Mouse (Mus musculus) midbrain, postnatal 0 days (tissue): ENCODE measurements at regions not wholly inside any gene's neighbourhood (a gene's known extent, or its start where the extent isn't known, plus 50 kb on each side); places are given as distances from the start of the nearest gene placed in this dataset.

Experiments used
- ATAC-seq: fragments of 200-750 bp; cut with Nextera tagmentation; 2 replicates; pipeline ENCODE4 v1.8.0; 2017; ENCODE audit warnings: moderate number of reproducible peaks, mild to moderate bottlenecking, moderate TSS enrichment, moderate library complexity; ENCODE audit not compliant: low FRiP score
- DNase-seq: peaks from one replicate; pipeline ENCODE4 v3.0.0-alpha.2; 2015; ENCODE audit warnings: low spot score
- H3K27ac ChIP-seq: fragments of 300-500 bp; sonication (generic); 2 replicates; pipeline ENCODE4 v1.5.1; 2014; ENCODE audit warnings: low read depth, mild to moderate bottlenecking, low read length, mixed read lengths
- H3K27me3 ChIP-seq: fragments of 300-500 bp; sonication (generic); 2 replicates; pipeline ENCODE4 v1.6.1; 2014; ENCODE audit warnings: low read length, control low read depth, mixed read lengths; ENCODE audit not compliant: insufficient read depth
- H3K36me3 ChIP-seq: fragments of 300-500 bp; sonication (generic); 2 replicates; pipeline ENCODE4 v1.6.1; 2014; ENCODE audit warnings: low read length, control low read depth, mixed read lengths; ENCODE audit not compliant: insufficient read depth
- H3K4me1 ChIP-seq: fragments of 300-500 bp; sonication (generic); 2 replicates; pipeline ENCODE4 v1.6.1; 2014; ENCODE audit warnings: mild to moderate bottlenecking, control low read depth, antibody characterized with exemption, low read length, mixed read lengths; ENCODE audit not compliant: insufficient read depth
- H3K4me2 ChIP-seq: fragments of 300-500 bp; sonication (generic); 2 replicates; pipeline ENCODE4 v1.6.1; 2014; ENCODE audit warnings: low read depth, mild to moderate bottlenecking, low read length, mixed read lengths; ENCODE audit not compliant: poor library complexity, severe bottlenecking
- H3K4me3 ChIP-seq: fragments of 300-500 bp; sonication (generic); 2 replicates; pipeline ENCODE4 v1.5.1; 2014; ENCODE audit warnings: low read depth, mild to moderate bottlenecking, low read length, moderate library complexity
- H3K9ac ChIP-seq: fragments of 300-500 bp; sonication (generic); replicated peaks from 2 replicates; pipeline ENCODE4 v1.6.1; 2014; ENCODE audit warnings: mild to moderate bottlenecking, low read length, moderate library complexity, mixed read lengths; ENCODE audit not compliant: poor library complexity, severe bottlenecking
- H3K9me3 ChIP-seq: fragments of 300-500 bp; sonication (generic); 2 replicates; pipeline ENCODE4 v1.6.1; 2016; ENCODE audit warnings: low read length, control low read depth
- CTCF ChIP-seq: IDR thresholded peaks from 2 replicates; pipeline ENCODE4 v1.5.1; 2016; ENCODE audit warnings: antibody characterized with exemption, mild to moderate bottlenecking
- WGBS: fragments of 180-500 bp; shearing (Covaris S2); extraction: QIAGEN DNeasy Blood & Tissue Kit; methylation state at CpG from one replicate; pipeline ENCODE4 v1.1.7; 2014; 5-methylcytosine and 5-hydroxymethylcytosine counted together

GRCm38 (mm10) chr12:26885831-26886634 is 417.0 kb downstream of the Cmpk2 start:
- Histone ChIP-seq H3K4me1 (peaks cover 5% of the 10 kb centered on the region; the same call in 1 of the 2 replicates), H3K9me3 (no peaks in the 10 kb centered on the region), H3K27me3 (no peaks in the 10 kb centered on the region), H3K36me3 (no peaks in the 10 kb centered on the region), H3K4me3 (no peak overlapping the region), H3K27ac (peak overlapping the region; percentile 77), H3K9ac (no peak overlapping the region), H3K4me2 (peak overlapping the region; percentile 22; the same call in 1 of the 2 replicates)
- DNase-seq (peak; percentile 44), ATAC-seq (peak; percentile 47; the same call in 1 of the 2 replicates)
- 12% methylated on average over 12 of the region's 12 CpGs for WGBS
- no peak for TF ChIP-seq CTCF

DNA sequence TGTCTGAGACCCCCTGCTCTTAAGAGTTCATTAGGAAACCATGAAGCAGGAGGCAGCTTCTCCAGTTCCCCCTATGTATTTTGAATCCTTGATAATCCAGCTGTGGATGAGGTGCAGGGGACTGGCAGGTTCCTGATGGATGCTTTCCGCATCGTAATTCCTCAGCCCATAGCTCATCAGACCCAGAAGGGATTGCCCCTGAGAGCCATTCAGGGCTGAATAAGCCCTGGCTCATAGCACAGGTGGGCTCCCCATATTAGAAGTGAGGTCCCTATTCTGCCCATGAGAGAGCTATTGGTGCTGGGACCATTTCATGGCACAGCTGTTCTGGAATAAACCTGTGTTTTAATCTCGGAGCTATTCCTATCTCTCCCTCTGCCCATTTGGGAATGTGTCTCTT is 416.1 kb downstream of the Cmpk2 start:
- no peak overlapping the region for H3K4me3 ChIP-seq
- H3K4me2 ChIP-seq: no peak overlapping the region
- peaks cover 5% of the 10 kb centered on the region; the same call in 1 of the 2 replicates for H3K4me1 ChIP-seq
- no peak for DNase-seq
- peak overlapping the region; percentile 77; the same call in 1 of the 2 replicates for H3K27ac ChIP-seq
- H3K36me3 ChIP-seq: no peaks in the 10 kb centered on the region
- no peak for ATAC-seq
- no peaks in the 10 kb centered on the region for H3K9me3 ChIP-seq
- WGBS: 43% methylated on average over 3 of the region's 3 CpGs
- no peak for TF ChIP-seq CTCF
- no peak overlapping the region for H3K9ac ChIP-seq
- H3K27me3 ChIP-seq: no peaks in the 10 kb centered on the region

- no peak overlapping the region for H3K4me3 ChIP-seq
- 28% methylated on average over 5 of the region's 5 CpGs for WGBS
- no peaks in the 10 kb centered on the region for H3K27me3 ChIP-seq
- no peak overlapping the region for H3K9ac ChIP-seq
- H3K4me2 ChIP-seq: no peak overlapping the region
- no peaks in the 10 kb centered on the region for H3K9me3 ChIP-seq
- TF ChIP-seq CTCF: no peak
- DNase-seq: peak; percentile 31
- H3K4me1 ChIP-seq: peaks cover 5% of the 10 kb centered on the region; the same call in 1 of the 2 replicates
- H3K36me3 ChIP-seq: no peaks in the 10 kb centered on the region
- no peak for ATAC-seq
- H3K27ac ChIP-seq: peak overlapping the region; percentile 47
Observed at GRCm38 (mm10) chr12:26884156-26884555, 415.2 kb downstream of the Cmpk2 start.

DNA sequence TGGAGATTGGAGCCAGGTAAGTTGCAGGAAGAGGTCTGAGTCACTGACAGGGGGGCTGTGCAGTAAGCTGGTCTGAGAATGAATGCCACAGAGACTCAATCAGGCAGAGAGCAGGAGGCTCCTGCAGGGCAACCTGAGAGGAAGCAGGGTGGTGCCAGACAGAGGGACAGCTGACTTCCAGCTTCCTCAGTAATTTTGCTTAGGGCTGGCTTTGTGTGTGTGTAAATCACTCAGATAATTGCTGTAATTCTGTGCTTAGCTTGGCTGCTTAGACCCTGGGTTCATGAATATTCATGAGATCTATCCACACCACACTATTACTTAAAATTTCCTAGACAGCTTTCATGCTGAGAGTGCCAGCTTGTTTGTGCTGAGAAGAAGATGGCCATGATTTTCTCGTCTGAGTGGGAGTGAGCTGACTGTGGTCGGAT is 408.7 kb downstream of the Cmpk2 start:
- DNase-seq (peak; percentile 40), ATAC-seq (no peak)
- H3K9me3 ChIP-seq: no peaks in the 10 kb centered on the region
- no peaks in the 10 kb centered on the region for H3K36me3 ChIP-seq
- H3K4me2 ChIP-seq: no peak overlapping the region
- H3K9ac ChIP-seq: no peak overlapping the region
- WGBS: 29% methylated on average over 2 of the region's 2 CpGs
- no peak overlapping the region for H3K27ac ChIP-seq
- H3K4me3 ChIP-seq: no peak overlapping the region
- H3K27me3 ChIP-seq: no peaks in the 10 kb centered on the region
- TF ChIP-seq CTCF: no peak
- 0 out of 2 replicates have a peak, but pooled peaks cover 5% of the 10 kb centered on the region for H3K4me1 ChIP-seq

GRCm38 (mm10) chr12:26877284-26877683 is 408.3 kb downstream of the Cmpk2 start:
- ATAC-seq (no peak), DNase-seq (no peak)
- no peaks in the 10 kb centered on the region for H3K9me3 ChIP-seq
- no peak overlapping the region for H3K27ac ChIP-seq
- H3K4me1 ChIP-seq: 0 out of 2 replicates have a peak, but pooled peaks cover 5% of the 10 kb centered on the region
- H3K36me3 ChIP-seq: no peaks in the 10 kb centered on the region
- no peak overlapping the region for H3K9ac ChIP-seq
- H3K27me3 ChIP-seq: no peaks in the 10 kb centered on the region
- 61% methylated on average over 3 of the region's 3 CpGs for WGBS
- H3K4me3 ChIP-seq: no peak overlapping the region
- H3K4me2 ChIP-seq: no peak overlapping the region
- TF ChIP-seq CTCF: no peak

- 36% methylated on average over 3 of the region's 3 CpGs for WGBS
- Histone ChIP-seq H3K9me3 (no peaks in the 10 kb centered on the region), H3K4me3 (no peak overlapping the region), H3K27me3 (no peaks in the 10 kb centered on the region), H3K9ac (no peak overlapping the region), H3K27ac (no peak overlapping the region), H3K4me1 (0 out of 2 replicates have a peak, but pooled peaks cover 2% of the 10 kb centered on the region), H3K4me2 (no peak overlapping the region), H3K36me3 (no peaks in the 10 kb centered on the region)
- TF ChIP-seq CTCF: no peak
- ATAC-seq: no peak
- DNase-seq: no peak
Observed at GRCm38 (mm10) chr12:26872466-26872865, 403.5 kb downstream of the Cmpk2 start.
